Mouse (Mus musculus): ENCODE results near the gene Thsd4. TPM values are rescaled to one million over a fixed set of nuclear protein-coding genes. Genes with fewer than 3 reads are reported as not detected.

Thsd4 gene
- polyA plus RNA-seq, 1 experiment from 2014 or later, result 3.4 TPM

- ATAC-seq (no peak), DNase-seq (ENCODE audit: low spot score) (no peak)
- no peak overlapping the region for H3K4me2 ChIP-seq (replicated peaks; ENCODE audit: low read depth, low read length)
- no peak for TF ChIP-seq CTCF (IDR thresholded peaks at IDR 0.05)
- H3K4me3 ChIP-seq (ENCODE audit: low read depth, low read length), result no peak overlapping the region
- H3K9me3 ChIP-seq (ENCODE audit: low read length), result no peaks in the 10 kb centered on the region
- no peaks in the 10 kb centered on the region for H3K36me3 ChIP-seq (ENCODE audit: insufficient read depth, low read length)
- 62% methylated on average over 5 of the region's 5 CpGs for WGBS
- no peaks in the 10 kb centered on the region for H3K27me3 ChIP-seq (replicated peaks; ENCODE audit: insufficient read depth, low read length)
- no peak overlapping the region for H3K9ac ChIP-seq (replicated peaks; ENCODE audit: low read depth)
- peaks cover 8% of the 10 kb centered on the region; the same call in 1 of the 2 replicates for H3K4me1 ChIP-seq (ENCODE audit: insufficient read depth, low read depth, low read length)
- no peak overlapping the region for H3K27ac ChIP-seq (ENCODE audit: low read length)
These were observed 15.7 kb downstream of the Thsd4 start for GRCm38 (mm10) chr9:60506136-60506535.

- H3K27ac ChIP-seq (ENCODE audit: low read length), result no peak overlapping the region
- ATAC-seq, result peak; percentile 59
- H3K9ac ChIP-seq (replicated peaks; ENCODE audit: low read depth), result no peak overlapping the region
These were observed 17.2 kb downstream of the Thsd4 start for GRCm38 (mm10) chr9:60504378-60505285.

GRCm38 (mm10) chr9:60502220-60502619, 19.6 kb downstream of the Thsd4 start:
- Histone ChIP-seq H3K4me1 (ENCODE audit: insufficient read depth, low read depth, low read length) (peaks cover 8% of the 10 kb centered on the region; the same call in 1 of the 2 replicates), H3K36me3 (ENCODE audit: insufficient read depth, low read length) (no peaks in the 10 kb centered on the region), H3K4me3 (ENCODE audit: low read depth, low read length) (no peak overlapping the region), H3K27ac (ENCODE audit: low read length) (no peak overlapping the region), H3K4me2 (replicated peaks; ENCODE audit: low read depth, low read length) (no peak overlapping the region), H3K27me3 (replicated peaks; ENCODE audit: insufficient read depth, low read length) (no peaks in the 10 kb centered on the region), H3K9me3 (ENCODE audit: low read length) (no peaks in the 10 kb centered on the region), H3K9ac (replicated peaks; ENCODE audit: low read depth) (no peak overlapping the region)
- WGBS, result 33% methylated on average over 6 of the region's 6 CpGs
- no peak for TF ChIP-seq CTCF (IDR thresholded peaks at IDR 0.05)
- peak; percentile 28; the same call in 1 of the 2 replicates for TF ChIP-seq EP300 (IDR thresholded peaks at IDR 0.05)
- DNase-seq (ENCODE audit: low spot score) (peak; percentile 73), ATAC-seq (peak; percentile 76)

More at GRCm38 (mm10) chr9:60504378-60505285, 17.2 kb downstream of the Thsd4 start:
- Histone ChIP-seq H3K36me3 (ENCODE audit: insufficient read depth, low read length) (no peaks in the 10 kb centered on the region), H3K4me3 (ENCODE audit: low read depth, low read length) (no peak overlapping the region), H3K4me2 (replicated peaks; ENCODE audit: low read depth, low read length) (no peak overlapping the region), H3K27me3 (replicated peaks; ENCODE audit: insufficient read depth, low read length) (no peaks in the 10 kb centered on the region), H3K9me3 (ENCODE audit: low read length) (no peaks in the 10 kb centered on the region), H3K4me1 (ENCODE audit: insufficient read depth, low read depth, low read length) (peaks cover 8% of the 10 kb centered on the region; the same call in 1 of the 2 replicates)
- DNase-seq (ENCODE audit: low spot score), result peak; percentile 59
- whole genome bisulfite sequencing, result 46% methylated on average over 14 of the region's 14 CpGs
- TF ChIP-seq EP300 (IDR thresholded peaks at IDR 0.05) (no peak), CTCF (IDR thresholded peaks at IDR 0.05) (no peak)

- Histone ChIP-seq H3K4me1 (ENCODE audit: insufficient read depth, low read depth, low read length) (peaks cover 8% of the 10 kb centered on the region; the same call in 1 of the 2 replicates), H3K9me3 (ENCODE audit: low read length) (no peaks in the 10 kb centered on the region), H3K27ac (ENCODE audit: low read length) (no peak overlapping the region), H3K4me2 (replicated peaks; ENCODE audit: low read depth, low read length) (no peak overlapping the region), H3K9ac (replicated peaks; ENCODE audit: low read depth) (no peak overlapping the region), H3K4me3 (ENCODE audit: low read depth, low read length) (no peak overlapping the region), H3K27me3 (replicated peaks; ENCODE audit: insufficient read depth, low read length) (no peaks in the 10 kb centered on the region), H3K36me3 (ENCODE audit: insufficient read depth, low read length) (no peaks in the 10 kb centered on the region)
- no peak for TF ChIP-seq CTCF (IDR thresholded peaks at IDR 0.05)
- TF ChIP-seq EP300 (IDR thresholded peaks at IDR 0.05), result no peak
- DNase-seq (ENCODE audit: low spot score) (no peak), ATAC-seq (peak; percentile 33; the same call in 1 of the 2 replicates)
- WGBS, result 60% methylated on average over 5 of the region's 5 CpGs
These were observed 20.2 kb downstream of the Thsd4 start for GRCm38 (mm10) chr9:60501504-60502179.

- 81% methylated on average over 16 of the region's 16 CpGs for WGBS
- H3K4me1 ChIP-seq (ENCODE audit: insufficient read depth, low read depth, low read length), result no peaks in the 10 kb centered on the region
- DNase-seq (ENCODE audit: low spot score), result no peak
- no peaks in the 10 kb centered on the region for H3K36me3 ChIP-seq (ENCODE audit: insufficient read depth, low read length)
- no peak overlapping the region for H3K9ac ChIP-seq (replicated peaks; ENCODE audit: low read depth)
- H3K4me3 ChIP-seq (ENCODE audit: low read depth, low read length), result no peak overlapping the region
- ATAC-seq, result no peak
- no peaks in the 10 kb centered on the region for H3K9me3 ChIP-seq (ENCODE audit: low read length)
- no peak overlapping the region for H3K27ac ChIP-seq (ENCODE audit: low read length)
- TF ChIP-seq CTCF (IDR thresholded peaks at IDR 0.05), result no peak
- TF ChIP-seq EP300 (IDR thresholded peaks at IDR 0.05), result no peak
- no peak overlapping the region for H3K4me2 ChIP-seq (replicated peaks; ENCODE audit: low read depth, low read length)
- no peaks in the 10 kb centered on the region for H3K27me3 ChIP-seq (replicated peaks; ENCODE audit: insufficient read depth, low read length)
These were observed 29.4 kb downstream of the Thsd4 start for GRCm38 (mm10) chr9:60492275-60492974.
